10 mouse cellular contexts compared by ENCODE assay signal in the genomic region with DNA sequence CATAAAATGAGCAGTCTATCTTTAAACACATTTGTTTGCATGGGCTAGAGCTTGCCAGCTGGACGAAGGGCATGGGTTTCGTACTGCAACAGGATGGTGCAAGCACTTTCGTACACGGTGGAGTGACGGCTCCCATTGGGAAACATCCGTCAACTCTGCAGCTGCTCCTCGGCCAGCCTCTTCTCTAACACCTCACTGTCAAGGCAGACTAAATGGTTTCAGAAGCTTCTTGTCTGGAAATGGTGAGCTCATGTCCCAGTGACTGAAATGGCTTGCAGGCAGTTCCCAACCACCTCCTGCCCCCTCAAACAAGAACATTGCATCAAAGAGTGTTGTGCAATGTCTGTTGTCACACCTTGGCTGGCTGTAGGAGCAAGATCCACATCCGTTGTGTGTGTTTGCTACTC.
A peak's percentile ranks its signal among the peaks of the same experiment; 100 is the strongest.
DNase-seq lines count a peak whose midpoint lies in the region; ATAC-seq lines count a peak whose summit lies in the region.
"Had no signal": no experiment of that assay in that cellular context is flagged by ENCODE, and none has a peak within 500 bp of the region (broad histone marks: within the 10 kb centered on the region; RNA-seq: fewer than 3 reads in every experiment).

No protein-coding gene starts in this region.

- peak; percentile 72 for ATAC-seq in liver, embryonic 15.5 days (ENCODE audit: insufficient read depth)

- peak; percentile 5 for DNase-seq in kidney, adult 11 months
- no peak for DNase-seq in kidney, postnatal 25 days
- DNase-seq in gastrocnemius, postnatal 10 days: peak; percentile 12
- peak; percentile 79 for DNase-seq in skeletal muscle tissue, adult 2 months (ENCODE audit: low read depth, low spot score)
- no peak for DNase-seq in neural tube, embryonic 10.5 days (ENCODE audit: extremely low spot score, low spot score)
- no peak for DNase-seq in kidney, adult 18-20 months
- no peak for DNase-seq in thymus, postnatal 0 days (ENCODE audit: low spot score)

- no peaks in the 10 kb centered on the region for H3K36me3 ChIP-seq in liver, embryonic 15.5 days (replicated peaks)
- H3K36me3 ChIP-seq: embryonic facial prominence, embryonic 13.5 days had no signal

- H3K27me3 ChIP-seq in liver, embryonic 15.5 days: no peaks in the 10 kb centered on the region

- peak overlapping the region; percentile 66 for H3K27ac ChIP-seq in liver, embryonic 15.5 days (replicated peaks)
- H3K27ac ChIP-seq: embryonic facial prominence, embryonic 13.5 days; kidney, postnatal 0 days had no signal

- H3K9ac ChIP-seq in liver, embryonic 15.5 days: no peak overlapping the region
- H3K9ac ChIP-seq: embryonic facial prominence, embryonic 13.5 days had no signal

- 0 out of 2 replicates have a peak overlapping the region, but pooled peaks have one; percentile 25 for H3K4me2 ChIP-seq in liver, embryonic 15.5 days
- H3K4me2 ChIP-seq: embryonic facial prominence, embryonic 13.5 days had no signal

- 43% methylated on average over 8 of the region's 8 CpGs for WGBS in liver, embryonic 15.5 days (ENCODE audit: insufficient replicate concordance)

- H3K9me3 ChIP-seq in liver, embryonic 15.5 days (replicated peaks): no peaks in the 10 kb centered on the region
- H3K9me3 ChIP-seq: embryonic facial prominence, embryonic 13.5 days had no signal

- no peaks in the 10 kb centered on the region for H3K4me1 ChIP-seq in liver, embryonic 15.5 days (replicated peaks)

- H3K4me3 ChIP-seq in liver, embryonic 15.5 days (replicated peaks): no peak overlapping the region
- H3K4me3 ChIP-seq: embryonic facial prominence, embryonic 13.5 days had no signal

Comparison
In these comparisons a context has a peak if more than half of its experiments do, and no peak if none do; other contexts are left out.
1. DNase-seq: peak in kidney, adult 11 months (single experiment), gastrocnemius, postnatal 10 days (single experiment) and skeletal muscle tissue, adult 2 months (single experiment); none in kidney, postnatal 25 days (0 of 2), neural tube, embryonic 10.5 days (single experiment), kidney, adult 18-20 months (single experiment) and thymus, postnatal 0 days (single experiment).